Mouse (Mus musculus) liver, embryonic 11.5 days (tissue): ENCODE data around the gene Pappa. TPM values are rescaled to one million over a fixed set of nuclear protein-coding genes. Genes with fewer than 3 reads are reported as not detected.

ENCODE experiments used
- ATAC-seq: fragments of 200-750 bp; cut with Nextera tagmentation; replicated peaks from 2 replicates; pipeline ENCODE4 v1.8.0; 2017; ENCODE audit warnings: moderate number of reproducible peaks, mild to moderate bottlenecking, moderate TSS enrichment, moderate library complexity; ENCODE audit not compliant: low FRiP score
- DNase-seq: peaks from one replicate; pipeline ENCODE4 v3.0.0-alpha.2; 2017; ENCODE audit warnings: low spot score
- H3K27ac ChIP-seq: fragments of 300-500 bp; sonication (generic); 2 replicates; pipeline ENCODE4 v1.5.1; 2014; ENCODE audit warnings: mild to moderate bottlenecking, low read depth, low read length, control low read depth
- H3K27me3 ChIP-seq: fragments of 300-500 bp; sonication (generic); replicated peaks from 2 replicates; pipeline ENCODE4 v1.6.1; 2014; ENCODE audit warnings: low read length, mixed read lengths; ENCODE audit not compliant: control insufficient read depth, insufficient read depth
- H3K36me3 ChIP-seq: fragments of 300-500 bp; sonication (generic); 2 replicates; pipeline ENCODE4 v1.6.1; 2014; ENCODE audit warnings: mild to moderate bottlenecking, low read length, moderate library complexity, mixed read lengths; ENCODE audit not compliant: control insufficient read depth, insufficient read depth
- H3K4me1 ChIP-seq: fragments of 300-500 bp; sonication (generic); replicated peaks from 2 replicates; pipeline ENCODE4 v1.6.1; 2014; ENCODE audit warnings: low read length, mixed read lengths; ENCODE audit not compliant: control insufficient read depth, insufficient read depth
- H3K4me2 ChIP-seq: fragments of 300-500 bp; sonication (generic); 2 replicates; pipeline ENCODE4 v1.6.1; 2014; ENCODE audit warnings: mild to moderate bottlenecking, control low read depth, moderate library complexity
- H3K4me3 ChIP-seq: fragments of 300-500 bp; sonication (generic); 2 replicates; pipeline ENCODE4 v1.5.1; 2014; ENCODE audit warnings: low read depth, low read length, control low read depth
- H3K9ac ChIP-seq: fragments of 300-500 bp; sonication (generic); 2 replicates; pipeline ENCODE4 v1.6.1; 2014; ENCODE audit warnings: low read depth, low read length, control low read depth
- H3K9me3 ChIP-seq: fragments of 300-500 bp; sonication (generic); 2 replicates; pipeline ENCODE4 v1.6.1; 2016; ENCODE audit warnings: low read length, inconsistent platforms, mixed read lengths; ENCODE audit not compliant: control insufficient read depth
- WGBS: fragments of 180-500 bp; shearing (Covaris S2); extraction: QIAGEN DNeasy Blood & Tissue Kit; methylation state at CpG from one replicate; pipeline ENCODE4 v1.1.7; 2014; 5-methylcytosine and 5-hydroxymethylcytosine counted together
- polyA plus RNA-seq: library from polyadenylated mRNA; unstranded; fragments of >200 nt; fragmentation: Nextera tagmentation; extraction: Ambion mirVana; gene quantifications from 2 replicates; pipeline ENCODE4 v1.2.1, GENCODE M21; 2014

Gene Pappa
- polyA plus RNA-seq, 1 experiment from 2014 or later: 0.40 TPM

DNA sequence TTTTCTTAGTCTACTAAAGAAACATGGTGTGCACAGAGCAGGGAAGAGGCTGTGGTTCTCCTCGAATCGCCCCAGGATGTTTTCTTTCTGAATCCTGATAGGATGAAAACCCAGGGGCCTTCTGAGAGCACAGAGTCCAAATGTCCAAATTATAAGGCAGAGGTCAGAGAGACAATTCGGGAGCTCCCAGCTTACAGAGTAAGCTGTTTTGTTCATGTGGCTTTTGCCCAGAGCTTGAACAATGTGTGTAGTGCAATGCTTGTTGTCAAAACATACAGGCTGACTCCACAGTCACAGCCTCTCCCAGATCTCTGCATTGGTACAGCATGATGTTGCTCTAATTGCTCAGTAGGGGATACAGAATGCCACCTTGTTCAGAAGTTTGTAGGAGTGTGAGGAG is 178.7 kb downstream of the Pappa start:
- WGBS: 65% methylated on average over 3 of the region's 3 CpGs
- Histone ChIP-seq H3K27ac (no peak overlapping the region), H3K9ac (no peak overlapping the region), H3K9me3 (no peaks in the 10 kb centered on the region), H3K4me3 (no peak overlapping the region), H3K27me3 (no peaks in the 10 kb centered on the region), H3K4me1 (no peaks in the 10 kb centered on the region), H3K4me2 (no peak overlapping the region), H3K36me3 (no peaks in the 10 kb centered on the region)
- DNase-seq (no peak), ATAC-seq (no peak)

DNA sequence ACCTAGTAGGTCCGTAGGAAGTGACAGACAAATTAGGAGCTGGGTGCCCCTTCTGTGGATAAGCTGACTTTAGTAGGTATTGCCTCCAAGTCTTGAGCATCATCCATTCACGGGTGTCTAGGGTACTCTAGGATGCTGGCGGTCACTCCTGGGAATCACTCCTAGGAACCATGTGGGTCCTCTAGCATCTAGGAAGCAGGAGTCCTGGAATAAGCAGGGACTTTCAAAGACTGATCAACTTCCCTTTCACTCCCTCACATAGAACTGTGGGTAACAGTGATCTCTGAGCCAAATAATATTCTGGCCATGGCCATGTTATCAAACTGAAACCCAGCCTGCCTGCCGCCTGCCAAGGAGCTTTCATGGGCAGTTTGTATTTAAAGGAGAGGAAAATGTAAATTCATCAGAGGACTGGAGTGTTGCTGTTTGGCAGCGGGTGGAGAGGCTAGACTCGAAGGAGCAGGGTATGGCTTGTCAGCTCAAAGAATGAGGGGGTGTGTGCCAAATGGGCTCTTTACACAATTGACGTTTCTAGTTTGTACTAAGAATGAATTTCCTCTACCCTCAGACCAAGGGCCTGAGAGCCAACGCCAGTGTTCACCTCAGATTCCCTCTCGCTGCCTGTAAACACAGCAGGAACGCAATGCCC is 194.0 kb downstream of the Pappa start:
- no peak overlapping the region for H3K9ac ChIP-seq
- H3K9me3 ChIP-seq: no peaks in the 10 kb centered on the region
- ATAC-seq: no peak
- no peak overlapping the region for H3K4me3 ChIP-seq
- H3K4me2 ChIP-seq: no peak overlapping the region
- DNase-seq: no peak
- H3K36me3 ChIP-seq: no peaks in the 10 kb centered on the region
- WGBS: 66% methylated on average over 10 of the region's 10 CpGs
- H3K27me3 ChIP-seq: no peaks in the 10 kb centered on the region
- H3K4me1 ChIP-seq: no peaks in the 10 kb centered on the region
- H3K27ac ChIP-seq: no peak overlapping the region

DNA sequence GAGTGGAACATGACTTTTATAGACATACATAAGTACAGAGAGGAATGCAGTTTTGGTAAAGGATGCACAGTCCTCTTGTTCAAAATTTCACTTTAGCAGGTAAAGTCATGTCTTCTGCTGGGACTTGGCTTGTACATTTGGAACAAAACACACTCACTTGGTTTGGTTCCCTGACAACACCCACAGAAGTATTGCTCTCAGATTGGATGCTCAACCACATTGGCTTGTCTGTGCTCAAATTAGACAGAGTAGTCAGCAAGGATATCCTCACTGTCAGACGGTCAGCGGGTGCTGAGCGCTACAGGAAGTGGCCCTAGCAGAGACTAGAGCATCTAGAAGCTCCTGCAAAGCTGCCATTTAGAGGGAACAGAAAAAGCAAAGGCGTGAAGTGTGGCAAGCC is 197.4 kb downstream of the Pappa start:
- Histone ChIP-seq H3K4me1 (no peaks in the 10 kb centered on the region), H3K4me2 (no peak overlapping the region), H3K36me3 (no peaks in the 10 kb centered on the region), H3K4me3 (no peak overlapping the region), H3K9ac (no peak overlapping the region), H3K27me3 (no peaks in the 10 kb centered on the region), H3K27ac (no peak overlapping the region), H3K9me3 (no peaks in the 10 kb centered on the region)
- no peak for DNase-seq
- WGBS: 64% methylated on average over 4 of the region's 4 CpGs
- ATAC-seq: no peak

DNA sequence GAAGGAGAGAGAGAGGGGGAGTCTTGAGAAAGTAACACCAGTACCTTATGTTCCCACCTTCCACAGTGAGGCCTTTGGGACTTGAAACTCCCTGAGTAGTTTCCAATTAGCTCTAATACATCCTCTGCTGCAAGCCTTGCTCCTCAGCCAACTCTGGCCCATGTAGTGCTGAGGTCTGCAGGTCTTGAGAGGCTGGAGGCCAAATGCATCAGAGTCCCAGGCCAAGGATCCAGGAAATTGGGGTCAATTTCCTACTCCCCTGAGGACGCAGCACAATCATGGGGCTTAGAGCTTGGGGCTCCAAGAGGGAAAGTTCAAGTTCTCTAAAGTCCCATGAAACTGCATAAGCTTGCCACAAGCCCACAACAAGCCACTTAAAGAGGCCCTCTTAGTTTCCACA is 198.0 kb downstream of the Pappa start:
- no peak overlapping the region for H3K27ac ChIP-seq
- H3K4me3 ChIP-seq: no peak overlapping the region
- no peak overlapping the region for H3K4me2 ChIP-seq
- 67% methylated on average over 1 of the region's 1 CpGs for WGBS
- ATAC-seq: no peak
- no peak overlapping the region for H3K9ac ChIP-seq
- no peak for DNase-seq
- H3K27me3 ChIP-seq: no peaks in the 10 kb centered on the region
- H3K36me3 ChIP-seq: no peaks in the 10 kb centered on the region
- no peaks in the 10 kb centered on the region for H3K9me3 ChIP-seq
- no peaks in the 10 kb centered on the region for H3K4me1 ChIP-seq

DNA sequence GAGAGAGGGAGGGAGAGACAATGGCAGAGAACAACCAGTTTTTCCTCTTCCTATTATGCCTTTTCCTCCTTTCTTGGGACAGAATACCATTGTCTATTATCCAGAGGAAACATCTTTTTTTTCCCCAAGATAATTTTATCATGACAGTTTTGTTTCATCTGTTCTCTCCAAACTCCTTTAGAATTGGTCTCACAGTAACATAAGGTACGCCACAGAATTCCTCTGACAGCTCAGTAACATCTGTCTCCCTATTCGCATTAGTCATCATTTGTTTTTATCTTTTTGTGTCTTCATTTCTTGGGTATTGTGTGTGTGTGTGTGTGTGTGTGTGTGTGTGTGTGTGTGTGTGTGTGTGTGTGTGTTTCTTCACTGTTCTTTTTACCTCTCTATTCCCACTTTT is 201.8 kb downstream of the Pappa start:
- DNase-seq: no peak
- Histone ChIP-seq H3K9me3 (no peaks in the 10 kb centered on the region), H3K27me3 (no peaks in the 10 kb centered on the region), H3K4me2 (no peak overlapping the region), H3K4me3 (no peak overlapping the region), H3K4me1 (no peaks in the 10 kb centered on the region), H3K27ac (no peak overlapping the region), H3K9ac (no peak overlapping the region), H3K36me3 (no peaks in the 10 kb centered on the region)
- whole genome bisulfite sequencing: 82% methylated on average over 2 of the region's 2 CpGs
- ATAC-seq: no peak

DNA sequence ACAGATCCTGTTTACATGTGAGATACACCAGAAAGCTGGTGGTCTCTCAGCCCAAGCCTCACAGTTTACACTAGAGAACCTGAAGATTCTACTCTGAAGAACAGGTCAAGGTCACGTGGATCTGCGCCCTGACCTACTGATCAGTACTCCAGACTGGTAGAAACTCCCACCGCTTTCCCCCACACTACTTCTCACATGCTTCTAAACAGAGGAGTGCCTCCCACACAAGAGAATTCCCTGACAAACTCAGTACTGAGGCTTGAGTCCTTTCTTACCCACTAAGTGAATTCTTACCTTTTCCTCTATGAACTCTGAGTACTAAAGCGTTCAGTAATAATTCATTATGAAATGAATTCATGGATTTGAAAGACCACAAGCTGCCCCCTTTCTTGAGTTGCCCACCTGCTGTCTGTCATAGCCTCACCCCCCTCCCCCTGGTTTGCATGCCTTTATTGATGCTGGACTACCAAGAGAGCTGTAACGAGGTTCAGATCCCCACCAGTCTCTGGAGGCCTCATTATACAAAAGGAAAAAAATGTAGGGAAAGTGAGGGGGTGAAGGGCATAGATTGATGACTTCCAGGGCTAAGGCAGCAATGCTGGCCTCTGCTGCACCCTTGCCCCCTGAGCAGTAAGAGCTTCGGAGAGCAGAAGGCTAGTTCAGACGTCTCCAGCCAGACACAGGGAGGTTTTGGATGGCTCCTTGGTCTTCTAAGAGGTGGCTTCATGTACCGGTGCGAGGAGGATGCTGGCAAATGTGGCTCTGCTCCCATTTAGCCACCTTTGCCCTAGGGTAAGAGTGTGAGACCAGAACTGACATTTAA is 204.7 kb downstream of the Pappa start:
- Histone ChIP-seq H3K27me3 (no peaks in the 10 kb centered on the region), H3K4me2 (no peak overlapping the region), H3K27ac (no peak overlapping the region), H3K4me1 (no peaks in the 10 kb centered on the region), H3K4me3 (no peak overlapping the region), H3K36me3 (no peaks in the 10 kb centered on the region), H3K9ac (no peak overlapping the region), H3K9me3 (no peaks in the 10 kb centered on the region)
- 67% methylated on average over 9 of the region's 9 CpGs for WGBS
- ATAC-seq (no peak), DNase-seq (no peak)

DNA sequence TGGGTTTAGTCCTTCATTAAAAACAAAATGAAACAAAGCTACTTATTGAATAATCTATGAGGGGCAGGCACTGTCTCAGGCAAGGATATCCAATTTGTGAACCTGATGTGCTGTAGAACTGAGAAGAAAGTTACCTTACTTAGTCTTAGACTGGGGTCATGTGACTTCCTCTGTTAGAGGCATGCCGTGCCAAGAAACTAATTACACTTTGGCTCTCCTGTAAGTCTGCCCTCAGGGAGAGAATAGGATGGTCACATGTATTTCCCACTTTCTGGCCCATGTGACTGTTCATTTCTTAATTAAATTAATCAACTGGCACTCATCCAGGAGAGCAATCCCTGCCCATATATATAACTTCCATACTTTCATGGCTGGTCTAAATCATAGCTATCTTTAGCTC is 209.7 kb downstream of the Pappa start:
- no peak for ATAC-seq
- H3K36me3 ChIP-seq: no peaks in the 10 kb centered on the region

DNA sequence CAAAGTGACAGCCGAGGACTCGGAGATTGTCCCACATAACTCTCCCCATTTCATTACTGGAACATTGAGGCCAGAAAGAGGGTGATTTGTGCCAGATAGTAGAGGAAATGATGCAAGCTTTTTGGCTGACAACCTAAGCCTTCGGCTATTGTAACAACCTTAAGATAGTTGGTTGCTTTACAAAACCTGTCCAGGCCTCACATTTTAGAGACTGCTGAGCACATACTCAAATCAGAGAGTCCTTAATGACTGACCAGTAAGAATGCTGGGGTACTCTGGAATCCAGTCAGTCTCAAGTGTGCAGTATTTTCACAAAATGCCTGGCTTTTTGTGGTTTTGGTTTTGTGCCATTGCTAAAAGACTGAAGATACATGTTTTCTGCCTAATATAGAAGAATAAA is 217.8 kb downstream of the Pappa start:
- ATAC-seq (no peak), DNase-seq (no peak)
- Histone ChIP-seq H3K36me3 (no peaks in the 10 kb centered on the region), H3K4me2 (no peak overlapping the region), H3K9ac (no peak overlapping the region), H3K4me1 (no peaks in the 10 kb centered on the region), H3K27ac (no peak overlapping the region), H3K9me3 (no peaks in the 10 kb centered on the region), H3K4me3 (no peak overlapping the region), H3K27me3 (no peaks in the 10 kb centered on the region)
- WGBS: 84% methylated on average over 3 of the region's 3 CpGs

More for the DNA sequence above, 209.7 kb downstream of the Pappa start:
- Histone ChIP-seq H3K27me3 (no peaks in the 10 kb centered on the region), H3K4me1 (no peaks in the 10 kb centered on the region), H3K9me3 (no peaks in the 10 kb centered on the region), H3K4me2 (no peak overlapping the region), H3K27ac (no peak overlapping the region), H3K9ac (no peak overlapping the region), H3K4me3 (no peak overlapping the region)
- WGBS: 63% methylated on average over 1 of the region's 1 CpGs
- DNase-seq: no peak

DNA sequence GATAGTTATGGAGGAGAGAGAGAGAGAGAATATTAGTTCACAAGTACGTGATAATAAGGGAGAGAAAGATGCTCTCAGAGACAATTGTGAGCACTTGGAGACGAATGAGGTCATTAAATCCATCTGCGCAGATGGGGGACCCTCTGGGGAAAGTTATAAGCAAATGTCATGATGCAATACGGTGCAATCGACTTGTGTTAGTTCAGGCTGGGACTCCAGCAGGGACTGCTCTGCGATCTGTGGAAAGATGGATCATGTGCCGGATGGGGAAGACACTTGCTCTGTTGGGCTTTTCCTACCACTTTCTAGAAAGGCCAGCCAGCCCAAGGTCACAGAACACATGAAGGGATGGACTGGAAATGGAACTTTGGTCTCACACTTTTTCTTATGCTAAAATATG is 226.5 kb downstream of the Pappa start:
- ATAC-seq (no peak), DNase-seq (no peak)
- H3K9me3 ChIP-seq: no peaks in the 10 kb centered on the region
- no peaks in the 10 kb centered on the region for H3K4me1 ChIP-seq
- H3K36me3 ChIP-seq: no peaks in the 10 kb centered on the region
- no peak overlapping the region for H3K4me3 ChIP-seq
- WGBS: 67% methylated on average over 7 of the region's 7 CpGs
- H3K27me3 ChIP-seq: no peaks in the 10 kb centered on the region
- no peak overlapping the region for H3K27ac ChIP-seq
- no peak overlapping the region for H3K9ac ChIP-seq
- no peak overlapping the region for H3K4me2 ChIP-seq
